In the genomic region with DNA sequence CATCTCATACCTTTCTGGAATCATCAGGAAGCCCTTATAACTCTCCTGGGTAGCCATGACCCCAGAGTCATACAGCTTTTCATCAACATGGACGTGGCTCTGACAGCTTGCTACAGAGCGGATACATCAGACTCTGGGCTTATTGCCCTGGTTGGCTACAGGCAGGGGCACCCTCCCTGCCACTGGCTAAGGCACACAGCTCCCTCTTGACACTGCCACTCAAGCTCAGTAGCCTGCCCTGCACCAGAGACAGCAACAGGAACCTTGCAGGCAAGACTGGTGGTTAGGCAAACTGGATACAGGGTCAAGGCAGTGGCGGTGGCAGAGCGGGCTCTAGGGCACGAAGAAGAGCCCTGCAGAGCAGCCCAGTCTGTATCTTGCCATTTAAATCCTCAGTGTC, we compare ENCODE assay signal across 24 mouse cellular contexts.
DNase-seq lines count a peak whose midpoint lies in the region; ATAC-seq lines count a peak whose summit lies in the region.
"Had no signal": no experiment of that assay in that cellular context is flagged by ENCODE, and none has a peak within 500 bp of the region (broad histone marks: within the 10 kb centered on the region; RNA-seq: fewer than 3 reads in every experiment).

No protein-coding gene starts in this region.

- H3K4me1 ChIP-seq in heart, embryonic 12.5 days (replicated peaks), result 0 out of 2 replicates have a peak, but pooled peaks cover 3% of the 10 kb centered on the region
- H3K4me1 ChIP-seq: forebrain, embryonic 13.5 days; forebrain, embryonic 15.5 days had no signal

- no peak for ATAC-seq in heart, embryonic 12.5 days (ENCODE audit: insufficient number of reproducible peaks, low FRiP score)
- ATAC-seq: activated CD4-positive, CD25-positive, alpha-beta regulatory T cell, adult 4 months; CD4-positive, CD25-positive, alpha-beta regulatory T cell, adult 4 months; forebrain, embryonic 13.5 days; forebrain, embryonic 15.5 days; Patski had no signal

- H3K4me3 ChIP-seq in heart, embryonic 12.5 days, result no peak overlapping the region
- H3K4me3 ChIP-seq: embryonic facial prominence, embryonic 10.5 days; embryonic facial prominence, embryonic 12.5 days; forebrain, embryonic 13.5 days; forebrain, embryonic 15.5 days had no signal

- WGBS in heart, embryonic 12.5 days, result 78% methylated on average over 5 of the region's 5 CpGs

- H3K9ac ChIP-seq in heart, embryonic 12.5 days, result no peak overlapping the region
- H3K9ac ChIP-seq: embryonic facial prominence, embryonic 12.5 days; forebrain, embryonic 13.5 days; forebrain, embryonic 15.5 days had no signal

- intact Hi-C loops in heart, postnatal 25 days (cut with DNase I), result no loop called here
- intact Hi-C loops in heart, postnatal 10 days (cut with DNase I), result no loop called here
- intact Hi-C loops in heart, postnatal 36 days (cut with DNase I), result no loop called here

- no peaks in the 10 kb centered on the region for H3K9me3 ChIP-seq in heart, embryonic 12.5 days (replicated peaks)
- H3K9me3 ChIP-seq: embryonic facial prominence, embryonic 10.5 days; embryonic facial prominence, embryonic 12.5 days; forebrain, embryonic 13.5 days; forebrain, embryonic 15.5 days; G1E had no signal

- no peaks in the 10 kb centered on the region for H3K36me3 ChIP-seq in heart, embryonic 12.5 days
- H3K36me3 ChIP-seq: embryonic facial prominence, embryonic 10.5 days; embryonic facial prominence, embryonic 12.5 days; forebrain, embryonic 15.5 days; G1E had no signal

- DNase-seq in heart, adult 11 months, result peak; percentile 92
- no peak for DNase-seq in heart, postnatal 25 days (ENCODE audit: low spot score)
- peak; percentile 4 to 9 for DNase-seq in heart, adult 9 months (ENCODE audit: low spot score in 2 of 2)
- DNase-seq in heart, postnatal 10 days, result peak; percentile 12 to 14
- DNase-seq in heart, postnatal 36 days, result no peak
- DNase-seq: adrenal gland, adult 8-10 months; adrenal gland, postnatal 14 days; adrenal gland, postnatal 36 days; B cell, adult 2 months; cerebellum, adult 11-12 months; cerebellum, adult 2 months; cerebellum, adult 9-10 months; cerebellum, postnatal 10 days; cerebellum, postnatal 25 days had no signal

- no peak overlapping the region for H3K27ac ChIP-seq in heart, embryonic 12.5 days (ENCODE audit: poor library complexity, severe bottlenecking)
- H3K27ac ChIP-seq: embryonic facial prominence, embryonic 10.5 days; embryonic facial prominence, embryonic 12.5 days; forebrain, embryonic 13.5 days; forebrain, embryonic 15.5 days had no signal

- H3K4me2 ChIP-seq in heart, embryonic 12.5 days, result no peak overlapping the region
- H3K4me2 ChIP-seq: embryonic facial prominence, embryonic 12.5 days; forebrain, embryonic 13.5 days; forebrain, embryonic 15.5 days had no signal

- no peaks in the 10 kb centered on the region for H3K27me3 ChIP-seq in heart, embryonic 12.5 days (replicated peaks)
- H3K27me3 ChIP-seq: CH12.LX; embryonic facial prominence, embryonic 12.5 days; forebrain, embryonic 13.5 days; forebrain, embryonic 15.5 days; Patski had no signal

Comparison
In these comparisons a context has a peak if more than half of its experiments do, and no peak if none do; other contexts are left out.
1. DNase-seq: peak in heart, adult 11 months (single experiment), heart, adult 9 months (2 of 2) and heart, postnatal 10 days (2 of 2); none in heart, postnatal 25 days (single experiment) and heart, postnatal 36 days (0 of 2).